Mouse (Mus musculus) kidney, adult 2 months (tissue): ENCODE data around the gene Neurod2. TPM values are rescaled to one million over a fixed set of nuclear protein-coding genes. Genes with fewer than 3 reads are reported as not detected.
A peak's percentile ranks its signal among the peaks of the same experiment; 100 is the strongest.

Experiments
- DNase-seq: peaks from one replicate; pipeline ENCODE4 v3.0.0; 2021
- H3K27ac ChIP-seq: fragments of 200-500 bp; 2 replicates; pipeline ENCODE4 v1.5.1; 2012; ENCODE audit warnings: low read depth, low read length, control low read depth, inconsistent platforms; ENCODE audit not compliant: insufficient read depth
- H3K27me3 ChIP-seq: fragments of 200-500 bp; replicated peaks from 2 replicates; pipeline ENCODE4 v1.6.1; 2012; ENCODE audit warnings: mild to moderate bottlenecking, moderate library complexity, low read length, inconsistent platforms; ENCODE audit not compliant: control insufficient read depth, insufficient read depth
- H3K36me3 ChIP-seq: fragments of 200-500 bp; 2 replicates; pipeline ENCODE4 v1.6.1; 2012; ENCODE audit warnings: mild to moderate bottlenecking, moderate library complexity, low read length, inconsistent platforms; ENCODE audit not compliant: control insufficient read depth, insufficient read depth
- H3K4me1 ChIP-seq: fragments of 200-500 bp; 2 replicates; pipeline ENCODE4 v1.6.1; 2011; ENCODE audit warnings: low read length; ENCODE audit not compliant: control insufficient read depth, insufficient read depth
- H3K4me3 ChIP-seq: fragments of 200-500 bp; 2 replicates; pipeline ENCODE4 v1.5.1; 2011; ENCODE audit warnings: mild to moderate bottlenecking, low read depth, low read length, control low read depth; ENCODE audit not compliant: insufficient read depth
- CTCF ChIP-seq: fragments of 200-500 bp; conservative IDR thresholded peaks from 2 replicates; pipeline ENCODE4 v1.5.1; 2011; ENCODE audit warnings: low read depth, mild to moderate bottlenecking, control low read depth, low read length, moderate library complexity, mixed read lengths; ENCODE audit not compliant: insufficient read depth, insufficient read length
- POLR2A ChIP-seq: fragments of 200-500 bp; IDR thresholded peaks from one replicate; pipeline ENCODE4 v1.6.1; 2011; ENCODE audit warnings: low read depth, low read length, control low read depth
- WGBS: fragments of 180-500 bp; shearing (Covaris S2); methylation state at CpG from one replicate; pipeline ENCODE4 v1.1.7; 2018; 5-methylcytosine and 5-hydroxymethylcytosine counted together
- polyA plus RNA-seq: library from polyadenylated mRNA; depleted of rRNA; stranded (reverse); fragments of >200 nt; gene quantifications from 2 replicates; pipeline ENCODE4 v1.2.3, GENCODE M21; 2012

Neurod2 gene
- polyA plus RNA-seq, 1 experiment, result not detected

DNA sequence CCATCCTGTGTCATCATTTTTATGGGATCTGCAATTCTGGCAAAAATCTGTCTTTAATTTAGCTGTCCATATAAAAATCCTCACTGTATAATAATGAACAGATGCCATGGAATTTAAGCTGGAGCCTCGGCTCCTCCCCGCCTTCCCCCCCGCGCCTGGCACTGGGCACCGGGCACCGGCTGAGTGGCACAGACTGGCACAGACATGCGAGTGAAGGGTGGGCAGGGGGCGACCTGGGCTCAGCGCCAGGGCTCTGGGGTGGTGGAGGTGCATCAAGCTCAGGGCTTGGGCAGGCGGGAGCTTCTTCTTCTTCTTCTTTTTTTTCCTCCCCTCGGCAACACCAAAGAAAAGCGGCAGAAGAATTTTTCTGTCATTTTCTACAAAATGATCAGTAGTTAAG lies 9.1 kb downstream of the Neurod2 start:
- TF ChIP-seq POLR2A (no peak), CTCF (no peak)
- DNase-seq, result no peak
- H3K27ac ChIP-seq, result no peak overlapping the region
- H3K4me3 ChIP-seq, result no peak overlapping the region
- no peaks in the 10 kb centered on the region for H3K4me1 ChIP-seq
- WGBS, result 8% methylated on average over 12 of the region's 12 CpGs
- H3K36me3 ChIP-seq, result no peaks in the 10 kb centered on the region
- H3K27me3 ChIP-seq, result peaks cover 9% of the 10 kb centered on the region

DNA sequence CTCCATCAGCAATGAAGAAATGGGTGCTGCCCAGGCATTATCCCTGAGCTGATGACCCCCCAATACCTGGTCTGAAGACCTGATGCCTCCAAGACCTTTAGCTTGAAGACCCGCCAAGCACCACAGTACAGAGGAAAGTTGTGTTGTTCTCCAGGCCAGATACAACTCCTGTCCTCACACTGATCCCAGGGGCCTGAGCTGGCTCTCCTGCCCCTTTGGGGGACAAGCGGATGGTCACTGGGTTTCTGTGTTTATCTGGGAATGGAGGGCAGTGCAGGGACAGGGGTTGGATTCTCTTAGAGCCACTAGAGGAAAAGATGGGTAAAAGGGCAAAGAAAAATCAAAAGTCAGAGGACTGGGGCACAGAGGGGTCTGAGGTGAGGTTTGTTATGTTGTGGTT lies 9.5 kb downstream of the Neurod2 start:
- Histone ChIP-seq H3K4me3 (no peak overlapping the region), H3K27me3 (peaks cover 9% of the 10 kb centered on the region), H3K27ac (no peak overlapping the region), H3K4me1 (no peaks in the 10 kb centered on the region), H3K36me3 (no peaks in the 10 kb centered on the region)
- TF ChIP-seq POLR2A, result no peak
- no peak for TF ChIP-seq CTCF
- 6% methylated on average over 2 of the region's 2 CpGs for WGBS
- no peak for DNase-seq

DNA sequence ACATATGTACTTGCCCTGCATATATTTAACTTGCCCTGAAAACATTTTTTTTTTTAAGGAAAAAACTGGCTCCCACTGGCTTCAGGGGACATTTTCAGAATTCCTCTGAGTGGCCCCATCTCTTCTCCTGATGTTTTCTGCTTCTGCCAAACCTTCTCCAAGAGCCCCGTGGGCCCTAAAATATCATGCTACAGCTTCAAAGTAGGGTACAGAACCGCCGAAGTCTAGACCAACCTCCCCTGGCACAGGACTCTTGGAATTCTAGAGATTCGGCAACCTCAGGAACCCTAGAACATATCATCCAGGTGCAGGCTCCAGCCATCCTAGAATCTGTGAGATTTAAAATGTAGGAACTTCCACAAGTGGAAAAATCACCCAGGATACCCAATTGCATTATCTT lies 9.9 kb downstream of the Neurod2 start:
- no peak for DNase-seq
- TF ChIP-seq CTCF (no peak), POLR2A (no peak)
- no peak overlapping the region for H3K27ac ChIP-seq
- peaks cover 9% of the 10 kb centered on the region for H3K27me3 ChIP-seq
- 11% methylated on average over 4 of the region's 4 CpGs for WGBS
- H3K4me1 ChIP-seq, result no peaks in the 10 kb centered on the region
- H3K4me3 ChIP-seq, result no peak overlapping the region
- H3K36me3 ChIP-seq, result no peaks in the 10 kb centered on the region

DNA sequence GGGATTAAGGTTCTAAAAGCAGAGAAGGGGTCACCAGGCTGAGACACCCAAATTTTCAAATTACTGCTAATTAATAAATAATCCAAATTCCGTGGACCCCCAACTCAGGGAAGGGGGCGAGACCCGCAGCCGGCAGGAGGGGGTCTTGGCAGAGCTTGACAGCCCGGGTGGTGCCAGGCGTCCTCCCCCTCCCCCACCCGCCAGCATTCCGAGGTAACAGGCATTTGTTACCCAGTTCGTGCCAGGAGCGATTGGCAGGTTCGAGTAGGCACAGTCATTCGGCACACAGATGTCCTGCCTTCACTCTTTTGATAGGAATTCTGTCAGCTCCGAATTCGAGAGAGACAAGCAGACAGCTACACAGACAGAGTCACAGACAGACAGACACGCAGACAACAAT lies 10.3 kb downstream of the Neurod2 start:
- 1% methylated on average over 15 of the region's 15 CpGs for WGBS
- H3K27ac ChIP-seq, result no peak overlapping the region
- DNase-seq, result no peak
- TF ChIP-seq POLR2A (no peak), CTCF (no peak)
- no peaks in the 10 kb centered on the region for H3K36me3 ChIP-seq
- H3K4me3 ChIP-seq, result no peak overlapping the region
- no peaks in the 10 kb centered on the region for H3K4me1 ChIP-seq
- H3K27me3 ChIP-seq, result peaks cover 9% of the 10 kb centered on the region

DNA sequence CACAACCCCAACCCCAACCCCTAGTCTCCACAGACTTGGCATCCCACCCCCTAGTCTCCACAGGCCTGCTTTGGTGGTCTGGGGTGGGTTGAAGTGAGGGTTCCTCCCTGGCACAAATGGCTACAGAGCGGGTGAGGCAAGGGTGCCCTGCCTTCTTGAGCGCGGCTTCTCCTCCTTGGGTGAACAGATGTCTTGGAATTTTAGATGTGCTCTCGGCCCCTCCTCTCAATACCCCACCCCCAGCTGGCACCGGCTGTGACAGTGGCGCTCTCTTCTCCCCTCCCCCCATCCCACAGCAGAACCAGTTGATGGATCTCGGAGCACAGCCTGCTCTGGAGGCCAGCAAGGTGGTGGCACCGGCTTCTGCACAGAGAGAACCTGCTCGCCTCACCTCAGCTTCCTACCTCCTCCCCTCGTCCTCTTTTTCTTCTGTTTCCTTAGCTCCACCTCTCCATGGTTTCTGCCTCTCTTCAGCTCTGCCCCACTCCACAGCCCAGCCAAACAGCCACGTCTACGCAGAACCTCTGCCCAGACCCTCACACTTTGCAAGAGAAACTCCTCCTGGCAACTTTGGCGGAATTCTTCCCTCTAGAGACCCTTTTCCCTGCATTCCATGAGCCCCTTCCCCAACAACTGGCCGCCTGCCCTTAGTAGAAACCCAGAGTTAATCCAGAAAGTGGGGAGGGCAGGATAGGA lies 10.9 kb downstream of the Neurod2 start:
- TF ChIP-seq POLR2A (no peak), CTCF (no peak)
- WGBS, result 3% methylated on average over 14 of the region's 14 CpGs
- Histone ChIP-seq H3K4me1 (no peaks in the 10 kb centered on the region), H3K36me3 (no peaks in the 10 kb centered on the region), H3K4me3 (no peak overlapping the region), H3K27me3 (peaks cover 9% of the 10 kb centered on the region), H3K27ac (no peak overlapping the region)
- DNase-seq, result no peak

DNA sequence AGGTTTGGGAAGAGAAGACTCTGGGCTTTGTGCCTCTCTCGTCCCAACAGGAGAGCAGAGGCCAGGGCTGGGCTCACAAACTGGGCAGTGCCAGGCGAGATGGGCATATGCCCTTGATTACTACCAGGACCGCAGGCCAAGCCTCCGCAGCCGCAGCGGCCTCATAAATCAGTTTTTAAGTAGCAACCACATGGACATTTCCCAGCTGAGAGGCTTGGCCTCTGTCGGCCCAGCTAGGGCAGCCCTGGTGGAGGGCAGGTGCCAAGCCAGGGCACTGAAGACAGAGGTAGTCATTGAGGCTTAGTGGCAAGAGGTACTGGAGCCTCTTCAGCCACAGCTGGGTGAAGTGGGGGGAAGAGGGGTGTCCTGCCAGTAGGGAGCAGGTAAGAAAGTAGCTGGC lies 12.0 kb downstream of the Neurod2 start:
- Histone ChIP-seq H3K36me3 (no peaks in the 10 kb centered on the region), H3K27me3 (peaks cover 4% of the 10 kb centered on the region), H3K4me1 (no peaks in the 10 kb centered on the region), H3K4me3 (no peak overlapping the region), H3K27ac (no peak overlapping the region)
- 4% methylated on average over 7 of the region's 7 CpGs for WGBS
- DNase-seq, result no peak
- TF ChIP-seq POLR2A, result no peak
- TF ChIP-seq CTCF, result no peak

DNA sequence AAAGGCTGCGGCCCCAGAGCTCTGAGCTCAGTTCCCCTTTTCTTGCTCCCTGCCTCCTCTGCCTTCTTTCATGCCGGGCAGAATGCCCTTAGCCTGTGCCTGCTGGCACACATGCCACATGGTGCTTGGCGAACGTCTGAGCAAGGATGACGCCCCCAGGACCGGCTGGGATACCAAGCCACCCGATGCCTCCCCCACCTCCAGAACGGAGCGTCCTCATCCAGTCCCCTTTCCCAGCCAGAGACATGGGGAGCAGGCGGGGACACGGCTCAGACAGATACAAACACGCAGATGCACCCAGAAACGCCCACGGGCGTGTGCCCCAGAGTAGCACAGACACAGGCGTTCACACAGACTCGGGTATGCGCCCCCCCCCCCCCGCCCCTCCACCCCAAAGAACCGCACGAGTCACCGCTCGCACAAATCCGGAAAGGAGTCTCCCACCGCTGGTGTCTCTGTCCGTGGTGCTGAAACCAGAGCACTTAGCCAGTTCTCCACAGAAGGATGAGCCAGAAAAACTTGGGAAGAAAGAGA lies 15.6 kb downstream of the Neurod2 start:
- Histone ChIP-seq H3K4me3 (no peak overlapping the region), H3K27me3 (0 out of 2 replicates have a peak, but pooled peaks cover 1% of the 10 kb centered on the region), H3K27ac (no peak overlapping the region), H3K4me1 (no peaks in the 10 kb centered on the region), H3K36me3 (no peaks in the 10 kb centered on the region)
- WGBS, result 2% methylated on average over 26 of the region's 26 CpGs
- TF ChIP-seq POLR2A, result no peak
- DNase-seq, result peak; percentile 46
